Mouse (Mus musculus): ENCODE measurements around the gene Jmjd1c. TPM values are rescaled to one million over a fixed set of nuclear protein-coding genes. Genes with fewer than 3 reads are reported as not detected.

Gene Jmjd1c
- polyA plus RNA-seq, 1 experiment: 22.7 TPM

- Histone ChIP-seq H3K4me1 (ENCODE audit: control insufficient read depth, insufficient read depth, insufficient read length, low read length) (peaks cover 9% of the 10 kb centered on the region; the same call in 1 of the 2 replicates), H3K4me3 (ENCODE audit: low read depth, low read length) (no peak overlapping the region), H3K36me3 (ENCODE audit: control insufficient read depth, insufficient read depth, low read length) (no peaks in the 10 kb centered on the region), H3K27ac (ENCODE audit: insufficient read depth, low read depth, low read length) (peak overlapping the region; percentile 50), H3K27me3 (ENCODE audit: control insufficient read depth, insufficient read depth, low read length) (no peaks in the 10 kb centered on the region)
- WGBS: 95% methylated on average over 3 of the region's 3 CpGs
- no peak for TF ChIP-seq CTCF (IDR thresholded peaks at IDR 0.05; ENCODE audit: extremely low read depth, insufficient read length, insufficient replicate concordance, low read depth, low read length)
- TF ChIP-seq POLR2A (IDR thresholded peaks at IDR 0.05; ENCODE audit: low read depth, low read length): no peak
These were observed 55.8 kb downstream of the Jmjd1c start for GRCm38 (mm10) chr10:67151766-67152165.

- 0 out of 2 replicates have a peak, but pooled peaks cover 4% of the 10 kb centered on the region for H3K36me3 ChIP-seq (ENCODE audit: control insufficient read depth, insufficient read depth, low read length)
- H3K27me3 ChIP-seq (ENCODE audit: control insufficient read depth, insufficient read depth, low read length): no peaks in the 10 kb centered on the region
- TF ChIP-seq POLR2A (IDR thresholded peaks at IDR 0.05; ENCODE audit: low read depth, low read length) (no peak), CTCF (IDR thresholded peaks at IDR 0.05; ENCODE audit: extremely low read depth, insufficient read length, insufficient replicate concordance, low read depth, low read length) (no peak)
- peaks cover 10% of the 10 kb centered on the region; the same call in 1 of the 2 replicates for H3K4me1 ChIP-seq (ENCODE audit: control insufficient read depth, insufficient read depth, insufficient read length, low read length)
- no peak overlapping the region for H3K4me3 ChIP-seq (ENCODE audit: low read depth, low read length)
- 52% methylated on average over 3 of the region's 3 CpGs for WGBS
- H3K27ac ChIP-seq (ENCODE audit: insufficient read depth, low read depth, low read length): no peak overlapping the region
These were observed 58.7 kb downstream of the Jmjd1c start for GRCm38 (mm10) chr10:67154647-67155046.

- no peak overlapping the region for H3K4me3 ChIP-seq (ENCODE audit: low read depth, low read length)
- H3K27ac ChIP-seq (ENCODE audit: insufficient read depth, low read depth, low read length): no peak overlapping the region
- WGBS: 94% methylated on average over 1 of the region's 1 CpGs
- H3K36me3 ChIP-seq (ENCODE audit: control insufficient read depth, insufficient read depth, low read length): no peaks in the 10 kb centered on the region; the same call in 1 of the 2 replicates
- TF ChIP-seq POLR2A (IDR thresholded peaks at IDR 0.05; ENCODE audit: low read depth, low read length) (no peak), CTCF (IDR thresholded peaks at IDR 0.05; ENCODE audit: extremely low read depth, insufficient read length, insufficient replicate concordance, low read depth, low read length) (no peak)
- peaks cover 3% of the 10 kb centered on the region; the same call in 1 of the 2 replicates for H3K4me1 ChIP-seq (ENCODE audit: control insufficient read depth, insufficient read depth, insufficient read length, low read length)
- no peaks in the 10 kb centered on the region for H3K27me3 ChIP-seq (ENCODE audit: control insufficient read depth, insufficient read depth, low read length)
These were observed 78.1 kb downstream of the Jmjd1c start for GRCm38 (mm10) chr10:67174049-67174448.

DNA sequence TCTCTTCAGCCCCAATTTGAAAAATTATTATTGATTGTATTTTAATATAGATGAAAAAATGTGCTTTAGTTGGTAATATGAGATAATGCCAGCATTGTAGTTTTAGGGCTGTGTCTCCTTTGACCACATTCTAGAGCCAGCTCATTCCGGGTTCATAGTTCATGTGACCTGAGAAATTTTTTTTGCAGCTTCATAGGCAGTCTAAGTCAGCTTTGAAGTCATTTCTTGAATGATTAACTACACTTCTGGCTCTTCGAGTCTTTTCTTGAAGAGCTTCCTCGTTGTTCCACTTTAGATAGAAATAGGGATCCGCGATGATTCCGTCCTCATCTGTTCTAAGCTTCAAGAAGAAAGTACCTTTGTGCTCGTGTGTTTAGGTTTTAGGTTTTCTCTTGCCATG, 80.1 kb downstream of the Jmjd1c start:
- WGBS: 21% methylated on average over 7 of the region's 7 CpGs
- no peaks in the 10 kb centered on the region; the same call in 1 of the 2 replicates for H3K27me3 ChIP-seq (ENCODE audit: control insufficient read depth, insufficient read depth, low read length)
- TF ChIP-seq CTCF (IDR thresholded peaks at IDR 0.05; ENCODE audit: extremely low read depth, insufficient read length, insufficient replicate concordance, low read depth, low read length) (no peak), POLR2A (IDR thresholded peaks at IDR 0.05; ENCODE audit: low read depth, low read length) (no peak)
- no peaks in the 10 kb centered on the region; the same call in 1 of the 2 replicates for H3K36me3 ChIP-seq (ENCODE audit: control insufficient read depth, insufficient read depth, low read length)
- no peak overlapping the region for H3K4me3 ChIP-seq (ENCODE audit: low read depth, low read length)
- H3K27ac ChIP-seq (ENCODE audit: insufficient read depth, low read depth, low read length): peak overlapping the region; percentile 98
- peaks cover 12% of the 10 kb centered on the region; the same call in 1 of the 2 replicates for H3K4me1 ChIP-seq (ENCODE audit: control insufficient read depth, insufficient read depth, insufficient read length, low read length)

DNA sequence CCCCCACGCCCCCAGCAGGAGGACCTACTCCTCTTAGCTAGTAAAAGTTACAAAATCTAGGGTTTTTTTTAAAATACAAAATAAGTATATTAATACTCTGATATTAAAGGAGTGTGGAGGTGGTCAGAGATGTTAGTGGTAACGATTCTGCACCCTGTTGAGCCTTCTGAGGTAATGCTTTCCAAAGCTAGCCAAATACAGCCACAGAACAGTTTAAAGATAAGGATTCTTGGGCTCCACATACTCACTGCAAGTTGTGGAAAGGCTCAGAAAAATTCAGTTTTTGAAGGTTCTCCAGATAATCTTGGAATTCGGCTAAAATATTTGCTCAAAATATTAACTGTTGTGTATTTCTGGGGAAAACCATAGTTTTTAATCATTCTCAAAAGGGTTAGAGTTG, 81.0 kb downstream of the Jmjd1c start:
- WGBS: 27% methylated on average over 3 of the region's 3 CpGs
- Histone ChIP-seq H3K36me3 (ENCODE audit: control insufficient read depth, insufficient read depth, low read length) (no peaks in the 10 kb centered on the region), H3K27me3 (ENCODE audit: control insufficient read depth, insufficient read depth, low read length) (no peaks in the 10 kb centered on the region; the same call in 1 of the 2 replicates), H3K27ac (ENCODE audit: insufficient read depth, low read depth, low read length) (no peak overlapping the region; the same call in 1 of the 2 replicates), H3K4me1 (ENCODE audit: control insufficient read depth, insufficient read depth, insufficient read length, low read length) (peaks cover 14% of the 10 kb centered on the region; the same call in 1 of the 2 replicates), H3K4me3 (ENCODE audit: low read depth, low read length) (no peak overlapping the region)
- no peak for TF ChIP-seq POLR2A (IDR thresholded peaks at IDR 0.05; ENCODE audit: low read depth, low read length)
- TF ChIP-seq CTCF (IDR thresholded peaks at IDR 0.05; ENCODE audit: extremely low read depth, insufficient read length, insufficient replicate concordance, low read depth, low read length): no peak

- Histone ChIP-seq H3K4me3 (ENCODE audit: low read depth, low read length) (no peak overlapping the region), H3K27me3 (ENCODE audit: control insufficient read depth, insufficient read depth, low read length) (no peaks in the 10 kb centered on the region; the same call in 1 of the 2 replicates), H3K27ac (ENCODE audit: insufficient read depth, low read depth, low read length) (no peak overlapping the region), H3K36me3 (ENCODE audit: control insufficient read depth, insufficient read depth, low read length) (no peaks in the 10 kb centered on the region), H3K4me1 (ENCODE audit: control insufficient read depth, insufficient read depth, insufficient read length, low read length) (peaks cover 14% of the 10 kb centered on the region; the same call in 1 of the 2 replicates)
- TF ChIP-seq POLR2A (IDR thresholded peaks at IDR 0.05; ENCODE audit: low read depth, low read length): no peak
- no peak for TF ChIP-seq CTCF (IDR thresholded peaks at IDR 0.05; ENCODE audit: extremely low read depth, insufficient read length, insufficient replicate concordance, low read depth, low read length)
- WGBS: 15% methylated on average over 4 of the region's 4 CpGs
These were observed 81.5 kb downstream of the Jmjd1c start for GRCm38 (mm10) chr10:67177410-67177809.

- H3K4me3 ChIP-seq (ENCODE audit: low read depth, low read length): no peak overlapping the region
- TF ChIP-seq CTCF (IDR thresholded peaks at IDR 0.05; ENCODE audit: extremely low read depth, insufficient read length, insufficient replicate concordance, low read depth, low read length): no peak
- no peak for TF ChIP-seq POLR2A (IDR thresholded peaks at IDR 0.05; ENCODE audit: low read depth, low read length)
- no peaks in the 10 kb centered on the region for H3K36me3 ChIP-seq (ENCODE audit: control insufficient read depth, insufficient read depth, low read length)
- no peaks in the 10 kb centered on the region; the same call in 1 of the 2 replicates for H3K27me3 ChIP-seq (ENCODE audit: control insufficient read depth, insufficient read depth, low read length)
- 86% methylated on average over 8 of the region's 8 CpGs for WGBS
- H3K4me1 ChIP-seq (ENCODE audit: control insufficient read depth, insufficient read depth, insufficient read length, low read length): peaks cover 18% of the 10 kb centered on the region; the same call in 1 of the 2 replicates
- H3K27ac ChIP-seq (ENCODE audit: insufficient read depth, low read depth, low read length): peak overlapping the region; percentile 56
These were observed 84.1 kb downstream of the Jmjd1c start for GRCm38 (mm10) chr10:67180021-67180420.

Data from small intestine, adult 2 months (tissue).